Mouse (Mus musculus): Measurements from ENCODE around the gene Mfap2. TPM values are rescaled to one million over a fixed set of nuclear protein-coding genes. Genes with fewer than 3 reads are reported as not detected.
A peak's percentile ranks its signal among the peaks of the same experiment; 100 is the strongest.

The Mfap2 gene
- polyA plus RNA-seq, 1 experiment from 2014 or later: 286 TPM

DNA sequence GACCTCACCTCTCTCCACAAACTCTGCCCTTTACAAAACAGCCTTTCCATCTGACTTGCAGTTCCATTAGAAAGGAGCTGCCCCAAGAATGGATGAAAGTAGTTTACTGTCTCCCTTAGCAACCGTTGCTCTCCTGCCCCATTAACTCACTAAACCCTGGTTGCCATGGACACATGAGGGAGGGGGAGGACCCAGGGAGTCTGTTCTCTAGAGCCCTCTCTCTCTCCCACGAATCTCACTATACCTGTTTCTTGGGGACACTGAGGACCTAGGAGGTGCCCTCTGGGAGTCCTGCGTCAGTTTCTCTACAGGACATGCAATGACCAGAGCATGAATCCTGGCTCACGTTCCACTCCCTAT is 39.2 kb downstream of the Mfap2 start:
- Histone ChIP-seq H3K9ac (ENCODE audit: low read depth, low read length) (peak overlapping the region; percentile 57), H3K4me2 (replicated peaks; ENCODE audit: low read depth, low read length) (peak overlapping the region; percentile 28), H3K27me3 (ENCODE audit: control insufficient read depth, insufficient read depth, low read length) (0 out of 2 replicates have a peak, but pooled peaks cover 2% of the 10 kb centered on the region), H3K9me3 (ENCODE audit: control insufficient read depth, low read length) (no peaks in the 10 kb centered on the region), H3K27ac (ENCODE audit: low read depth, low read length) (peak overlapping the region; percentile 95), H3K4me3 (ENCODE audit: low read depth, low read length) (no peak overlapping the region), H3K36me3 (ENCODE audit: control insufficient read depth, insufficient read depth, low read length) (peaks cover 8% of the 10 kb centered on the region; the same call in 1 of the 2 replicates), H3K4me1 (replicated peaks; ENCODE audit: control insufficient read depth, insufficient read depth, low read length) (peaks cover 34% of the 10 kb centered on the region)
- DNase-seq (ENCODE audit: low spot score) (peak; percentile 87), ATAC-seq (ENCODE audit: low FRiP score) (peak; percentile 69)
- 29% methylated on average over 4 of the region's 4 CpGs for WGBS

DNA sequence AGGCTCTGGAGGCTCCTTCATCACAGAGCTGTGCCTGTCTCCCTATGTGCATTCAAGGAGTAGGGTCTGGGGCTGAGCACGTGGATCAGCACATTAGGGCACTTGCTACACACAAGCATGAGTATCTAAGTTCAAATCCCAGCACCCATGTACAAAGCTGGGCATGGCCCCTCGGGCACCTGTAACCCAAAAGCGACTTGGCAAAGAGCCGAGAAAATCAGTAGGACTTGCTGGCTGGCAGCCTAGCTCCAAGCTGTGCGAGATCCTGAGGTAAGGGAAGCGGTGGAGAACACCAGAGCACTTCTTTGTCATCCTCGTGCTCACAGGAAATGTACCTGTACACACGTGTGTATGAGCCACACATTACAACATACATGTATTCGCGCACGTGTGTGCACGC is 42.2 kb downstream of the Mfap2 start:
- Histone ChIP-seq H3K9ac (ENCODE audit: low read depth, low read length) (no peak overlapping the region), H3K4me1 (replicated peaks; ENCODE audit: control insufficient read depth, insufficient read depth, low read length) (peaks cover 34% of the 10 kb centered on the region), H3K27me3 (ENCODE audit: control insufficient read depth, insufficient read depth, low read length) (0 out of 2 replicates have a peak, but pooled peaks cover 2% of the 10 kb centered on the region), H3K4me3 (ENCODE audit: low read depth, low read length) (no peak overlapping the region), H3K27ac (ENCODE audit: low read depth, low read length) (no peak overlapping the region), H3K4me2 (replicated peaks; ENCODE audit: low read depth, low read length) (no peak overlapping the region), H3K9me3 (ENCODE audit: control insufficient read depth, low read length) (no peaks in the 10 kb centered on the region), H3K36me3 (ENCODE audit: control insufficient read depth, insufficient read depth, low read length) (no peaks in the 10 kb centered on the region)
- no peak for DNase-seq (ENCODE audit: low spot score)
- no peak for ATAC-seq (ENCODE audit: low FRiP score)
- WGBS: 91% methylated on average over 12 of the region's 12 CpGs

DNA sequence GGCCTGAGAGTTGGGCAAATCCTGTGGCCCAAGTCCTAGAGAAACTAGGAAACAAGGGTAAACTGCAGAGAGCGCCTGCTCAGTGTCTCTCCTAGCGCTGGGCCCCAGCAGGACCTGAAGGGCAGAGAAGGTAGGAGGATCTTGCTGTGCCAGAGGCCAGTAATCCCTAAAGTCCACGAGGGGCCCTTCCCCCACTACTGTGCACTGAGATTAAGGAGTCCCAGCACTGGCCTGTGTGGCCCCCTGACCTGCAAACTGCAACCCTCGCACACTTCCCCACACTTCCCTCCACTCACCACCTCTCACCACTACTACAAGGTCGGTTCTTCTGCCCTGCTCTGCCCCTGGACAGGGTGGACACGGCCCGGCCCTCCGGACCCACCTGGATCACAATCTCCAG is 42.9 kb downstream of the Mfap2 start:
- WGBS: 54% methylated on average over 8 of the region's 8 CpGs

DNA sequence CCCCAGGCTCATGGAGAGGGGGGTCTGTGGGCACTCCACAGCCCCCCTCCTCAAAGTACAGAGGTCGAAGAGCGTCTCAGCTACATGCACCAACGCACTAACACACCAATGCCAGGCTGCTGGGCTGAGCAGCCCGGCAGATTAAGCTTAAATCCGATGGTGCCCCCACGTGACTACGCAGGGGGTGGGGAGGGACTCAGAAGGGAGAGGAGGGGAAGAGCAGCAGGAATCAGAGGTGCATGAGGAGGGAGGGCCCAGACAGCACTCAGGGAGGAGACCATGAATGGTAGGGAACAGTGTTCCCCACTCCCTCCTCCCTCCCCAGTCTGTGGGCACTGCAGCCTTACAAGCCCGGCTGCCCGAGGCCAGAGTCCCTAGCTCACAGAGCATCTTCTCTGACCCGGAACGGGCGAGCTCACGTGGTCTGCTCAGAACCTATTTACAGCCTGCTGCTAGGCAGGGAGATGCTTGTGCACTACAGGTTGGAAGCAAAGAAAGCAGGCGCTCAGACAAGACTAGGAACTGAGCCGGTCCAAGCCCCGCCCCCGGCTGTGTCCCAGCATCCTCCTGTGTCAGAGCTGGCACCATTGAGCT is 43.4 kb downstream of the Mfap2 start:
- peak; percentile 45 for ATAC-seq (ENCODE audit: low FRiP score)
- peak; percentile 51 for DNase-seq (ENCODE audit: low spot score)
- 21% methylated on average over 17 of the region's 17 CpGs for WGBS
- Histone ChIP-seq H3K4me3 (ENCODE audit: low read depth, low read length) (no peak overlapping the region), H3K9me3 (ENCODE audit: control insufficient read depth, low read length) (no peaks in the 10 kb centered on the region), H3K27ac (ENCODE audit: low read depth, low read length) (peak overlapping the region; percentile 54), H3K36me3 (ENCODE audit: control insufficient read depth, insufficient read depth, low read length) (no peaks in the 10 kb centered on the region), H3K4me1 (replicated peaks; ENCODE audit: control insufficient read depth, insufficient read depth, low read length) (peaks cover 22% of the 10 kb centered on the region), H3K4me2 (replicated peaks; ENCODE audit: low read depth, low read length) (peak overlapping the region; percentile 26), H3K9ac (ENCODE audit: low read depth, low read length) (peak overlapping the region; percentile 40), H3K27me3 (ENCODE audit: control insufficient read depth, insufficient read depth, low read length) (0 out of 2 replicates have a peak, but pooled peaks cover 2% of the 10 kb centered on the region)

More for the DNA sequence above, 42.9 kb downstream of the Mfap2 start:
- DNase-seq (ENCODE audit: low spot score) (no peak), ATAC-seq (ENCODE audit: low FRiP score) (no peak)
- H3K9me3 ChIP-seq (ENCODE audit: control insufficient read depth, low read length): no peaks in the 10 kb centered on the region
- H3K9ac ChIP-seq (ENCODE audit: low read depth, low read length): peak overlapping the region; percentile 40
- H3K36me3 ChIP-seq (ENCODE audit: control insufficient read depth, insufficient read depth, low read length): no peaks in the 10 kb centered on the region
- H3K27me3 ChIP-seq (ENCODE audit: control insufficient read depth, insufficient read depth, low read length): 0 out of 2 replicates have a peak, but pooled peaks cover 2% of the 10 kb centered on the region
- peak overlapping the region; percentile 26; the same call in 1 of the 2 replicates for H3K4me2 ChIP-seq (replicated peaks; ENCODE audit: low read depth, low read length)
- H3K4me3 ChIP-seq (ENCODE audit: low read depth, low read length): no peak overlapping the region
- peaks cover 28% of the 10 kb centered on the region for H3K4me1 ChIP-seq (replicated peaks; ENCODE audit: control insufficient read depth, insufficient read depth, low read length)
- peak overlapping the region; percentile 54 for H3K27ac ChIP-seq (ENCODE audit: low read depth, low read length)

DNA sequence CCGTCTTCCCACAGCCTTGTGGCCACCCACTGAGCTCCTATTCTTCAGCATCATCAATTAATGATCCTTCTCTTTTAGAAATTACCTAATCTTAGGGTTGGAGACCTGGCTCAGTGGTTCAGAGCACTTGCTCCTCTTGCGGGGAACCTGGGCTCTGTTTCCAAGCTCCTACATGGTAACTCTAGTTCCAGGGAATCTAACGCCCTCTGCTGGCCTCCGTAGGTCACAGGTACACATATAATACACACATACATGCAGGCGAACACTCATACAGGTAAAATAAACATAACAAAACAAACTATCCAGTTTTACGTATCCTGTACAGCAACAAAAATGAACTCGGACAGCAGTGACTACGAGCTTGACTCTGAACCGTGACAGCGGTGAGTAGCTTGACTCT is 46.8 kb downstream of the Mfap2 start:
- no peak overlapping the region for H3K9ac ChIP-seq (ENCODE audit: low read depth, low read length)
- ATAC-seq (ENCODE audit: low FRiP score) (no peak), DNase-seq (ENCODE audit: low spot score) (no peak)
- 0 out of 2 replicates have a peak, but pooled peaks cover 2% of the 10 kb centered on the region for H3K27me3 ChIP-seq (ENCODE audit: control insufficient read depth, insufficient read depth, low read length)
- H3K36me3 ChIP-seq (ENCODE audit: control insufficient read depth, insufficient read depth, low read length): no peaks in the 10 kb centered on the region
- WGBS: 96% methylated on average over 10 of the region's 10 CpGs
- H3K4me2 ChIP-seq (replicated peaks; ENCODE audit: low read depth, low read length): no peak overlapping the region
- H3K4me3 ChIP-seq (ENCODE audit: low read depth, low read length): no peak overlapping the region
- H3K4me1 ChIP-seq (replicated peaks; ENCODE audit: control insufficient read depth, insufficient read depth, low read length): peaks cover 8% of the 10 kb centered on the region; the same call in 1 of the 2 replicates
- no peaks in the 10 kb centered on the region for H3K9me3 ChIP-seq (ENCODE audit: control insufficient read depth, low read length)
- no peak overlapping the region for H3K27ac ChIP-seq (ENCODE audit: low read depth, low read length)

DNA sequence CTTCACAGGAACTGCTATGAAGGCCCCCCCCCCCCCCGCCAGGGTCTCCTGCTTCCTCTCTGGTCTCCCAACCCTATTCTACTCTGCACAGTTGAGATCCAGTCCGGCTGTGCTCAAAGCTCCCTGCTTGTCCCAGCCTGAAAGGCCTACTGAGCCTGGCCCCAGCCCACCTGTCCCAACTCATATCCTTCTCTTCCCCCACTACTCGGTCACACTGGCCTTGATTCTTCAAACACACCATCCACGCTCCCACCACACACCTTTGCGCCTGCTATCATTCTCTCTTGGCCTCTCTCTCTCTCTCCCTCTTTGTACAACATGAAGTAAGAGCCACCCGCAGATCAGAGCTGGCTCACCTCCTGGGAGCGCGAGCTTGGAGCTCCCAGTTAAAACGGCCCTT is 48.6 kb downstream of the Mfap2 start:
- H3K4me1 ChIP-seq (replicated peaks; ENCODE audit: control insufficient read depth, insufficient read depth, low read length): peaks cover 3% of the 10 kb centered on the region; the same call in 1 of the 2 replicates
- ATAC-seq (ENCODE audit: low FRiP score): no peak
- H3K9ac ChIP-seq (ENCODE audit: low read depth, low read length): no peak overlapping the region
- H3K4me2 ChIP-seq (replicated peaks; ENCODE audit: low read depth, low read length): no peak overlapping the region
- WGBS: 80% methylated on average over 9 of the region's 9 CpGs
- 0 out of 2 replicates have a peak, but pooled peaks cover under 1% of the 10 kb centered on the region for H3K27me3 ChIP-seq (ENCODE audit: control insufficient read depth, insufficient read depth, low read length)
- no peak overlapping the region for H3K27ac ChIP-seq (ENCODE audit: low read depth, low read length)
- H3K4me3 ChIP-seq (ENCODE audit: low read depth, low read length): no peak overlapping the region
- DNase-seq (ENCODE audit: low spot score): no peak
- H3K9me3 ChIP-seq (ENCODE audit: control insufficient read depth, low read length): no peaks in the 10 kb centered on the region
- no peaks in the 10 kb centered on the region for H3K36me3 ChIP-seq (ENCODE audit: control insufficient read depth, insufficient read depth, low read length)

DNA sequence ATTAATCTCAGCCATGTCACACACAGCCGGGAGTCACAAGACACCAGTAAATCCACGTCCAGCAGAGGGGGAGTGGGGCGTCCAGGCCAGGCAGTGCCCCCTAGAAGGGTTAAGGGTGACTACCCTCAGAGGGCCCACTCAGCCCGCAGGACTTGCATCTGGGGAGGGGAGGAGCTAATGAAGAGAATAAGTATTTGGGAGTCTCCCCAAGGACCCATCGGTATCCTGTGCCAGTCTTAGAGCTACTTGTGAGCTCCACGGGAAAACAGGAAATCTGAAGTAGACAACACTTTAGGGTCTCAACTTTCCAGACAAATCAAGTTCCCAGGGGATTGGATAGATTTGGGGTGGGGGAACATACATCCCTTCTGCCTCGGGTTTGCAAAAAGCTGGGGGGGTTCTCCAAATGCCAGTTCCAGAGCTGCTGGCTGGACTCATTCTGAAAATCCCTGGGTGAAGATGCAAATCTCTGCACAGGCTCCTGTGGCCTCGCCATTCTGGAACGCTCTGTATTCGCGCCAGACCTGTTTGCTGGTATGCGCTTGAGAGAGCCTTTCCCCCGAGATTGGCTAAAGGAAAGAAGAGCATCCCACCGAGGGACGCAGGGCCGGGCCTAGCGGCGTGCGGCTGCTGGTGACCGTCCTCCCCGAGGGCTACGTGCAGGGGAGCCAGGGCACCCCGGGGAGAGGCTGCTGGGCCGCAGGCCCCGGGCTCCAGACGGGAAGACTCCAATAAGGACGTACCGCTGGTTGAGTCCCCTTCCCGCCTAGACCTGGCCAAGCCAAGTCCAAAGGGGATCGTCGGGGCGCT is 49.6 kb downstream of the Mfap2 start:
- Histone ChIP-seq H3K4me2 (replicated peaks; ENCODE audit: low read depth, low read length) (peak overlapping the region; percentile 61), H3K9ac (ENCODE audit: low read depth, low read length) (peak overlapping the region; percentile 69), H3K27ac (ENCODE audit: low read depth, low read length) (peak overlapping the region; percentile 83), H3K4me1 (replicated peaks; ENCODE audit: control insufficient read depth, insufficient read depth, low read length) (no peaks in the 10 kb centered on the region), H3K4me3 (ENCODE audit: low read depth, low read length) (peak overlapping the region; percentile 53), H3K27me3 (ENCODE audit: control insufficient read depth, insufficient read depth, low read length) (no peaks in the 10 kb centered on the region), H3K36me3 (ENCODE audit: control insufficient read depth, insufficient read depth, low read length) (no peaks in the 10 kb centered on the region), H3K9me3 (ENCODE audit: control insufficient read depth, low read length) (no peaks in the 10 kb centered on the region)
- ATAC-seq (ENCODE audit: low FRiP score) (no peak; the same call in 1 of the 2 replicates), DNase-seq (ENCODE audit: low spot score) (no peak)
- WGBS: 3% methylated on average over 32 of the region's 32 CpGs

DNA sequence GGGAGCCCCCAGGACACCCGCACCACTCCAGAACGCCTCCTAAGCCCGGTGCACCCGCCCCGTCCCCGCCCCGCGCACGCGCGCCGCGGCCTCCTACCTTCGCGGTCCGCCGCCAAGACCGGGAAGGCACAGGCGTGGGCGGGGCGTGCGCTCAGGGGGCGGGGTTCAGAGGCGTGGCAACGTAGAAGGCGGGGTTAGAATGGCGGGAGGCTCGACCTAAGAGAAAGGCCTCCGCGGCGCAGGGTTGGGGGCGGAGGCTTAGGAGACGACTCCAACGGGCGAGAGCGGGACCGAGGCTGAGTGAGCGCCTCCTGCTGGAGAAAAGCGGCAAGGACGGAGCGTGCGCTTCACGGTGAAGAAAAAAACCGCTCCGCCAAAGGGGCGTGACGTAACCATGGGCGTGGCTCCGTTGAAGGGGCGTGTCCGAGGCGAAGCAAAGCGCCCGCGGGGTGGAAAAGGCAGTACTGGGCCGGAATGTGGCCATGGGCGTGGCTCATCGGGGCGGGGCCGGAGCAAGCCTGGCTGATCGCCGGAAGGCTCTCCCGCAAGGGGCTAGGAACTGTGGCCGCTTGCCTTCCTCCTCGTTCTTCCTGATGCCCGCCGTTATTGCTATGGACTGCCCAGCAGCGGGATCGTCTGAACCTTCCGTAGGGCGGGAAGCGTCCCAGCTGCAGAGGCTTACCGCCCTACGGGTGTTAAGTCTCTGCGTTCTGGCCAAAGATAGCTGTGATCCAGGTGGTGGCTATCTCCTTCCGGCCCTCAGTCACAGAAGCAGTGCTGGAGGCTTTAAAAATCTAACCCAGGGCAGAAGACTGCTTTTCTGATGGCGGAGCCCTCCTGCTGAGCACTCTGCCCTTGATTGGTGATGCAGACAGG is 50.4 kb downstream of the Mfap2 start, which contains the start of gene Crocc:
Crocc (minus strand) TSS at position 125 of the 876 bp plus-strand sequence.
- peak within 1 kb of the TSS; percentile 61 for H3K4me2 ChIP-seq (replicated peaks; ENCODE audit: low read depth, low read length)
- H3K27me3 ChIP-seq (ENCODE audit: control insufficient read depth, insufficient read depth, low read length): no peaks in the 10 kb centered on the region
- ATAC-seq (ENCODE audit: low FRiP score) (peak; percentile 95), DNase-seq (ENCODE audit: low spot score) (peak; percentile 100)
- peak within 1 kb of the TSS; percentile 83 for H3K27ac ChIP-seq (ENCODE audit: low read depth, low read length)
- under 1% methylated on average over 73 of the region's 77 CpGs for WGBS
- peak within 1 kb of the TSS; percentile 69 for H3K9ac ChIP-seq (ENCODE audit: low read depth, low read length)
- no peaks in the 10 kb centered on the region for H3K36me3 ChIP-seq (ENCODE audit: control insufficient read depth, insufficient read depth, low read length)
- H3K9me3 ChIP-seq (ENCODE audit: control insufficient read depth, low read length): no peaks in the 10 kb centered on the region
- H3K4me1 ChIP-seq (replicated peaks; ENCODE audit: control insufficient read depth, insufficient read depth, low read length): no peaks in the 10 kb centered on the region
- peak within 1 kb of the TSS; percentile 53 for H3K4me3 ChIP-seq (ENCODE audit: low read depth, low read length)
